9 mouse cellular contexts compared by ENCODE assay signal in the genomic region with DNA sequence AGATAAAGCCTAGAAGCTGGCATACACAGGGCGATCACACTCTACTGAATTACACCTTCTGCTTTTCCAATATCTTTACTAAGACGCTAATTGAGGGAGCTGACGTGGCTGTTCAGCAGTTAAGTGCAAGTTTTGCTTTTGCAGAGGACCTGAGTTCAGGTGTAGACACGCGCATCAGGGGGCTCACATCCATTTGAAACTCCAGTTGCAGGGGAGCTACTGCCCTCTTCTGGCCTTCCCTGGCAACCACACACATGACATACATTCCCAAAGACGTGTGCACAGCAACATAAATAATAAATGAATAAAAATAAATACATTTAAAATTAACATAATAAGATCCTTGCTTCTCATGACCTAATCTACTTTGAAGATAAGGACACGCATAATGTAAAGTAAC. TPM values are rescaled to one million over a fixed set of nuclear protein-coding genes. Genes with fewer than 3 reads are reported as not detected.
DNase-seq lines count a peak whose midpoint lies in the region; ATAC-seq and TF ChIP-seq lines count a peak whose summit lies in the region.
"Had no signal": no experiment of that assay in that cellular context is flagged by ENCODE, and none has a peak within 500 bp of the region (broad histone marks: within the 10 kb centered on the region; RNA-seq: fewer than 3 reads in every experiment).

No protein-coding gene starts in this region.

- no peaks in the 10 kb centered on the region for H3K9me3 ChIP-seq in liver, embryonic 12.5 days (replicated peaks)
- H3K9me3 ChIP-seq: embryonic facial prominence, embryonic 12.5 days had no signal

- no peak for TF ChIP-seq POLR2A in liver, adult 2 months (IDR thresholded peaks at IDR 0.05; ENCODE audit: extremely low read depth, insufficient read depth, low read length)
- TF ChIP-seq POLR2A in small intestine, adult 2 months (IDR thresholded peaks at IDR 0.05; ENCODE audit: low read depth, low read length): no peak

- H3K27me3 ChIP-seq in liver, adult 2 months (ENCODE audit: control insufficient read depth, insufficient read depth, low read length): no peaks in the 10 kb centered on the region
- no peaks in the 10 kb centered on the region for H3K27me3 ChIP-seq in liver, embryonic 12.5 days (replicated peaks)
- H3K27me3 ChIP-seq in small intestine, adult 2 months (ENCODE audit: control insufficient read depth, insufficient read depth, low read length): no peaks in the 10 kb centered on the region
- H3K27me3 ChIP-seq: embryonic facial prominence, embryonic 12.5 days had no signal

- DNase-seq in adrenal gland, postnatal 14 days: peak; percentile 12
- no peak for DNase-seq in adrenal gland, postnatal 4 days (ENCODE audit: low spot score in 2 of 2)
- peak; percentile 3 for DNase-seq in liver, adult 2 months (ENCODE audit: extremely low read depth, low read depth, low spot score)
- peak; percentile 68 for DNase-seq in ZHBTc4 (ENCODE audit: low read depth, low spot score)
- no peak for DNase-seq in adrenal gland, adult 18-20 months (ENCODE audit: low spot score in 2 of 2)
- no peak for DNase-seq in right cerebral cortex, postnatal 4 days

- H3K79me2 ChIP-seq in liver, adult 2 months (ENCODE audit: control insufficient read depth, insufficient read depth, low read length): no peaks in the 10 kb centered on the region

- H3K9ac ChIP-seq in liver, adult 2 months (ENCODE audit: low read depth, low read length): no peak overlapping the region
- no peak overlapping the region for H3K9ac ChIP-seq in liver, embryonic 12.5 days
- H3K9ac ChIP-seq: embryonic facial prominence, embryonic 12.5 days had no signal

- WGBS in liver, adult 2 months: 92% methylated on average over 7 of the region's 7 CpGs
- WGBS in liver, embryonic 12.5 days (ENCODE audit: insufficient replicate concordance): 74% methylated on average over 7 of the region's 7 CpGs
- WGBS in small intestine, adult 2 months: 87% methylated on average over 7 of the region's 7 CpGs

- H3K4me1 ChIP-seq in liver, adult 2 months (ENCODE audit: control insufficient read depth, insufficient read depth, low read length): peaks cover 1% of the 10 kb centered on the region; the same call in 1 of the 2 replicates
- H3K4me1 ChIP-seq in liver, embryonic 12.5 days: peaks cover 12% of the 10 kb centered on the region; the same call in 1 of the 2 replicates
- H3K4me1 ChIP-seq in small intestine, adult 2 months (ENCODE audit: control insufficient read depth, insufficient read depth, insufficient read length, low read length): no peaks in the 10 kb centered on the region
- H3K4me1 ChIP-seq: embryonic facial prominence, embryonic 12.5 days had no signal

- H3K27ac ChIP-seq in liver, adult 2 months (replicated peaks; ENCODE audit: insufficient read depth, low read depth, low read length): no peak overlapping the region
- H3K27ac ChIP-seq in liver, embryonic 12.5 days: no peak overlapping the region
- H3K27ac ChIP-seq in small intestine, adult 2 months (ENCODE audit: insufficient read depth, low read depth, low read length): no peak overlapping the region
- H3K27ac ChIP-seq: embryonic facial prominence, embryonic 12.5 days had no signal

- H3K4me3 ChIP-seq in liver, adult 2 months (ENCODE audit: insufficient read depth, low read depth, low read length): no peak overlapping the region
- no peak overlapping the region for H3K4me3 ChIP-seq in liver, embryonic 12.5 days
- no peak overlapping the region for H3K4me3 ChIP-seq in small intestine, adult 2 months (ENCODE audit: low read depth, low read length)
- H3K4me3 ChIP-seq: embryonic facial prominence, embryonic 12.5 days had no signal

- peak; percentile 67 for TF ChIP-seq CTCF in liver, adult 2 months (IDR thresholded peaks at IDR 0.05; ENCODE audit: low read depth, low read length)
- TF ChIP-seq CTCF in small intestine, adult 2 months (IDR thresholded peaks at IDR 0.05; ENCODE audit: extremely low read depth, insufficient read length, insufficient replicate concordance, low read depth, low read length): peak; percentile 31; the same call in 1 of the 2 replicates

- no peaks in the 10 kb centered on the region; the same call in 1 of the 2 replicates for H3K36me3 ChIP-seq in liver, adult 2 months (ENCODE audit: control insufficient read depth, insufficient read depth, low read length)
- H3K36me3 ChIP-seq in liver, embryonic 12.5 days: 0 out of 2 replicates have a peak, but pooled peaks cover 3% of the 10 kb centered on the region
- H3K36me3 ChIP-seq in small intestine, adult 2 months (ENCODE audit: control insufficient read depth, insufficient read depth, low read length): no peaks in the 10 kb centered on the region
- H3K36me3 ChIP-seq: embryonic facial prominence, embryonic 12.5 days had no signal

- no peak for ATAC-seq in liver, embryonic 12.5 days

- H3K4me2 ChIP-seq in liver, embryonic 12.5 days: no peak overlapping the region
- H3K4me2 ChIP-seq: embryonic facial prominence, embryonic 12.5 days had no signal

RNA-seq across cellular contexts. Expression of a gene that starts 2.5 kb away (rescaled TPM):
- 29.9 and 31.1 TPM in 2 replicates for total RNA-seq in adrenal gland, postnatal 14 days (2021)
- 10 to 100 TPM; 20.7 to 22.4 TPM for total RNA-seq in adrenal gland, postnatal 4 days (2021)
- 18.9 TPM in 2 replicates for total RNA-seq in liver, adult 2 months (2014; rRNA removed)
- 13.5 and 16.2 TPM in 2 replicates for polyA plus RNA-seq in liver, adult 2 months (2012; rRNA removed)
- polyA plus RNA-seq in liver, embryonic 12.5 days (2016; fragmentation: Nextera tagmentation; extraction: Ambion mirVana): 10.3 and 11.2 TPM in 2 replicates
- 1.3 and 1.5 TPM in 2 replicates for polyA plus RNA-seq in small intestine, adult 2 months (2012; rRNA removed)
- 10 to 100 TPM; 24.6 to 27.9 TPM for total RNA-seq in adrenal gland, adult 18-20 months (2021)

Comparison
In these comparisons a context has a peak if more than half of its experiments do, and no peak if none do; other contexts are left out.
1. DNase-seq: peak in adrenal gland, postnatal 14 days (single experiment), liver, adult 2 months (single experiment) and ZHBTc4 (single experiment); none in adrenal gland, postnatal 4 days (0 of 2), adrenal gland, adult 18-20 months (0 of 2) and right cerebral cortex, postnatal 4 days (single experiment).